Mouse (Mus musculus): ENCODE results near the gene Acsm4.

The Acsm4 gene

GRCm38 (mm10) chr7:119762166-119762697, 72.4 kb downstream of the Acsm4 start:
- DNase-seq (ENCODE audit: low read depth, low spot score) = no peak

All from brain, embryonic 18.5 days (tissue).